Mouse (Mus musculus) embryonic facial prominence, embryonic 10.5 days (tissue): Measurements from ENCODE around the gene Tmem160. TPM values are rescaled to one million over a fixed set of nuclear protein-coding genes. Genes with fewer than 3 reads are reported as not detected.
A peak's percentile ranks its signal among the peaks of the same experiment; 100 is the strongest.

ENCODE experiments used
- DNase-seq: peaks from one replicate; pipeline ENCODE4 v3.0.0-alpha.2; 2017; ENCODE audit warnings: low spot score
- H3K27ac ChIP-seq: fragments of 300-500 bp; sonication (generic); replicated peaks from 2 replicates; pipeline ENCODE4 v1.5.1; 2016; ENCODE audit warnings: mild to moderate bottlenecking
- H3K27me3 ChIP-seq: fragments of 300-500 bp; sonication (generic); replicated peaks from 2 replicates; pipeline ENCODE4 v1.6.1; 2016; ENCODE audit warnings: low read depth, mild to moderate bottlenecking; ENCODE audit not compliant: poor library complexity, severe bottlenecking
- H3K36me3 ChIP-seq: fragments of 300-500 bp; sonication (generic); replicated peaks from 2 replicates; pipeline ENCODE4 v1.6.1; 2016; ENCODE audit warnings: mild to moderate bottlenecking, moderate library complexity
- H3K4me1 ChIP-seq: fragments of 300-500 bp; sonication (generic); 2 replicates; pipeline ENCODE4 v1.6.1; 2016
- H3K4me3 ChIP-seq: fragments of 300-500 bp; sonication (generic); 2 replicates; pipeline ENCODE4 v1.5.1; 2016; ENCODE audit warnings: mild to moderate bottlenecking, moderate library complexity
- H3K9me3 ChIP-seq: fragments of 300-500 bp; sonication (generic); 2 replicates; pipeline ENCODE4 v1.6.1; 2016; ENCODE audit warnings: mild to moderate bottlenecking
- WGBS: fragments of 180-500 bp; shearing (Covaris S2); methylation state at CpG from one replicate; pipeline ENCODE4 v1.1.7; 2016; 5-methylcytosine and 5-hydroxymethylcytosine counted together
- polyA plus RNA-seq: library from polyadenylated mRNA; unstranded; fragments of >200 nt; fragmentation: Nextera tagmentation; extraction: Ambion mirVana; gene quantifications from 2 replicates; pipeline ENCODE4 v1.2.1, GENCODE M21; 2016

Tmem160 gene
- polyA plus RNA-seq, 1 experiment from 2014 or later = 76.4 TPM

- peaks cover 29% of the 10 kb centered on the region for H3K4me1 ChIP-seq
- H3K9me3 ChIP-seq = no peaks in the 10 kb centered on the region
- H3K36me3 ChIP-seq = no peaks in the 10 kb centered on the region
- no peak overlapping the region for H3K27ac ChIP-seq
- H3K27me3 ChIP-seq = peaks cover 85% of the 10 kb centered on the region
- DNase-seq = peak; percentile 65
- H3K4me3 ChIP-seq = peak overlapping the region; percentile 45
- 5% methylated on average over 33 of the region's 33 CpGs for WGBS
Measured at GRCm38 (mm10) chr7:16474445-16474844, 21.9 kb downstream of the Tmem160 start.

- Histone ChIP-seq H3K36me3 (no peaks in the 10 kb centered on the region), H3K4me1 (peaks cover 29% of the 10 kb centered on the region), H3K9me3 (no peaks in the 10 kb centered on the region), H3K27me3 (peaks cover 76% of the 10 kb centered on the region), H3K4me3 (peak overlapping the region; percentile 55), H3K27ac (no peak overlapping the region)
- no peak for DNase-seq
- WGBS = 4% methylated on average over 23 of the region's 23 CpGs
Measured at GRCm38 (mm10) chr7:16475321-16475720, 22.7 kb downstream of the Tmem160 start.

GRCm38 (mm10) chr7:16475764-16476599 is 23.4 kb downstream of the Tmem160 start:
- 2% methylated on average over 59 of the region's 59 CpGs for WGBS
- Histone ChIP-seq H3K9me3 (no peaks in the 10 kb centered on the region), H3K4me3 (peak overlapping the region; percentile 55), H3K4me1 (peaks cover 29% of the 10 kb centered on the region), H3K27ac (no peak overlapping the region), H3K27me3 (peaks cover 70% of the 10 kb centered on the region), H3K36me3 (no peaks in the 10 kb centered on the region)
- peak; percentile 27 for DNase-seq

- DNase-seq = peak; percentile 65
- Histone ChIP-seq H3K9me3 (no peaks in the 10 kb centered on the region), H3K36me3 (no peaks in the 10 kb centered on the region), H3K4me1 (peaks cover 29% of the 10 kb centered on the region), H3K27ac (no peak overlapping the region), H3K27me3 (peaks cover 63% of the 10 kb centered on the region), H3K4me3 (peak overlapping the region; percentile 55)
- 3% methylated on average over 34 of the region's 34 CpGs for WGBS
Measured at GRCm38 (mm10) chr7:16476600-16476989, 24.0 kb downstream of the Tmem160 start.

GRCm38 (mm10) chr7:16477628-16478027 is 25.0 kb downstream of the Tmem160 start, which contains the start of gene Npas1:
Gene Npas1 (minus strand): TSS chr7:16477728.
- no peak for DNase-seq
- Histone ChIP-seq H3K4me1 (peaks cover 24% of the 10 kb centered on the region), H3K4me3 (peak within 1 kb of the TSS; percentile 55), H3K9me3 (no peaks in the 10 kb centered on the region), H3K27ac (no peak within 1 kb of the TSS), H3K27me3 (peaks cover 53% of the 10 kb centered on the region), H3K36me3 (no peaks in the 10 kb centered on the region)
- 85% methylated on average over 8 of the region's 8 CpGs for WGBS

DNA sequence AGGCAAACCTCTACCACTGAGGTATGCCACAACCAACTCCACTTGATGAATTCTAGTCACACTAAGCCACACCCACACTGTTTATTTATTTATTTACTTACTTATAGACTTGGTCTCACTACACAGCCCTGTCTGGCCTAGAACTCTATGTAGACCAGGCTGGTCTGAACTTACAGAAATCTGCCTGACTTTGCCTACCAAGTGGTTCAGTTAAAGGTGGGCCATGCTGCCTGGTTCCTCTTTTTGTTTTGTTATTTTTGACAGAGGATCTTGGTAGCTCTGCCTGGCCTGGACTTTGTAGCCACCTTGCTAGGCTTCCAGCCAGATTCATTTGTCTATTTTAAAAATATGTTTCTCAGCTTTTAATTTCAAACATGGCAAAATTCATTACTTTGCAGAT is 36.2 kb downstream of the Tmem160 start:
- Histone ChIP-seq H3K27me3 (no peaks in the 10 kb centered on the region), H3K4me3 (no peak overlapping the region), H3K9me3 (no peaks in the 10 kb centered on the region), H3K4me1 (0 out of 2 replicates have a peak, but pooled peaks cover 2% of the 10 kb centered on the region), H3K27ac (no peak overlapping the region), H3K36me3 (no peaks in the 10 kb centered on the region)
- no peak for DNase-seq

DNA sequence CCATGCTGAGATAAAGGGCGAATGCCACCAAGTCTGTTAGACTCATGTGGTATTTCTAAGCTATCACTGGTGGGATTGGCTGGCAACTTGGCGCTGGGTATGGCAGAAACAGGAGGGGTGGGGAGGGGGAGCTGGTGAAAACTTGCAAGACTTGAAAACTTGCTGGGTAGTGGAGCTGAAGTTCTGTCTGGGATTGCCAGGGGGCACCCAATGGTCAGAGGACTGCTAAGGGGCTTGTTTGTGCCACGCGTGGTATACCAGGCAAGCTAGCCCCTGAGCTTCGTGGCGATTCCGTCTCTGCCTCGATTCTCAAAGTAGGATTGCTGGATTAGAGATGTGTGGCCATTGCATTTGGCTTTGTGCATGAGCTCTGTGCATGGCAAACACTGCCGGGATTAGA is 37.4 kb downstream of the Tmem160 start:
- Histone ChIP-seq H3K27ac (no peak overlapping the region), H3K36me3 (peaks cover under 1% of the 10 kb centered on the region; the same call in 1 of the 2 replicates), H3K27me3 (no peaks in the 10 kb centered on the region), H3K4me1 (0 out of 2 replicates have a peak, but pooled peaks cover 2% of the 10 kb centered on the region), H3K4me3 (no peak overlapping the region), H3K9me3 (no peaks in the 10 kb centered on the region)
- no peak for DNase-seq
- 81% methylated on average over 9 of the region's 9 CpGs for WGBS

DNA sequence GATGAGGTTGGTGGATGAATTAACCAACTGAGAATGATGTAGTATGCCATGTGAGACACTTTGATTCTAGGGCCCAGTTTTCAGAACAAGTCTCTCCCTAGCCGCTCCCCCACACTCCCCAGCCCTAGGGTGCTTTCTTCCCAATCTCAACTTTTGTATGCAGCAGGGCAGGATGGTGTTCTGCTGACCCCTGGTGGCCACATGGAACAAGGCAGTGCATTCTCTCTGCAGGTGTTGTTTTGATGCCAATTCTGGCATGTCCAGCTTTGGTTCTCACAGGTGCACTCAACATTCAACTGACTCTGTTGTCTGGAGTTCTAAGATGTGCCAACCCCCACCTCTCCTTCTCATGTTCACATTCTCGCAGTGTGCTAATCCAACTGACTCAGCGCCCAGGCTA is 39.2 kb downstream of the Tmem160 start:
- Histone ChIP-seq H3K9me3 (no peaks in the 10 kb centered on the region), H3K4me1 (0 out of 2 replicates have a peak, but pooled peaks cover 2% of the 10 kb centered on the region), H3K36me3 (peaks cover 18% of the 10 kb centered on the region), H3K27ac (no peak overlapping the region), H3K4me3 (no peak overlapping the region), H3K27me3 (no peaks in the 10 kb centered on the region)
- WGBS = 24% methylated on average over 3 of the region's 3 CpGs
- DNase-seq = peak; percentile 74

DNA sequence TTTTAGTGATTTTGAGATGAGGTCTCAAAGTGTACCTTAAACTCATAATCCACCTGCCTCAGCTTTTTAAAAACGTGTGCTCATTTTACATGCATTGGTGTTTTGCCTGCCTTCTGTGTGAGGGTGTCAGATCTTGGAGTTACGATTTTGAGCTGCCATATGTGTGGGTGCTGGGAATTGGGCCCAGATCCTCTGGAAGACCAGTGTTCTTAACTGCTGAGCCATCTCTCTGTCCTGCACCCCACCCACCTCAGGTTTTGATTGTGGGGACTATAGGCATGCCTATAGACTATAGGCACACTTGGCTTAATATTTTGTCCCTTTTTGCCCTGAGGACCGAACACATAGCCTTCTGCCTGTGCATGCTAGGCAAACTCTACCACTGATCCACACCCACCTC is 39.6 kb downstream of the Tmem160 start:
- no peak for DNase-seq
- Histone ChIP-seq H3K36me3 (peaks cover 23% of the 10 kb centered on the region), H3K27me3 (no peaks in the 10 kb centered on the region), H3K4me3 (no peak overlapping the region), H3K9me3 (no peaks in the 10 kb centered on the region), H3K4me1 (0 out of 2 replicates have a peak, but pooled peaks cover 2% of the 10 kb centered on the region), H3K27ac (no peak overlapping the region)
- 65% methylated on average over 3 of the region's 3 CpGs for WGBS

DNA sequence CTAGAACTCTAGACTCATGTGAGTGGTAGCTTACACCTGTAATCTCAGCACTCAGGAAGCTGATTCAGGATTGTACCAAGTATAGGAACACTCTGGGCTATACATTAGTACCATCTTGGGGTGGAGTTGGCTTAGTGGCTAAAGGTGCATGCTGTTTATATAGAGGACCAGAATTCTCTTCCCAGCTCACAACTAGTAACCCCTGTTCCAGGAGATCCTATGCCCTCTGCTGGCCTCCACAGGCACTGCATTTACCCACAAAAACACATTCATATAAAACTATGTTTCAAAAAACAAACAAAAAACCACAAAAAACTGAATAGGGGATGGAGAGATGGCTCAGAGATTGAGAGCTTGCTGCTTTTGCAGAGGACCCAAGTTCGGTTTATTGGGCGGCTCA is 40.8 kb downstream of the Tmem160 start:
- WGBS = 38% methylated on average over 2 of the region's 2 CpGs
- no peaks in the 10 kb centered on the region for H3K9me3 ChIP-seq

DNA sequence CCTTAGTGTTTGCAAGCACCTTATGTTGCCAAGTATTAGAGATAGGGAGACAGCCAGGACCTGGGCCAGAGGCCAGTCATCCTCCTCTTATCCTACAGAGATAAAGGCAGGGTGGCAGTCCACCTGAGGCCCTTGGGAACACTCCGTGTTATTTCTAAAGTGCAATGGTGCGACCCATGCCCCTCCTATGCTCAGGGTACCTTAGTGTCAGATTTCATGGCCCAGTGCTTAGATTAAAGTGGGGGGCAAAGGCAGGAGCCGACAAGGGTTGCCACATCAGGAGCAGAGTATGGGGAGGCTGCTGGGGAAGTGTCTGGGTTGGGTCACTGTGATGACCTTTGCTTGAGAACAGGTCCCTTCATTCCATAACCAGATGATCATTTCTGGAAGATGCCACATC is 43.7 kb downstream of the Tmem160 start:
- H3K27me3 ChIP-seq = no peaks in the 10 kb centered on the region
- peaks cover 58% of the 10 kb centered on the region for H3K36me3 ChIP-seq
- 90% methylated on average over 3 of the region's 3 CpGs for WGBS
- H3K4me1 ChIP-seq = 0 out of 2 replicates have a peak, but pooled peaks cover 2% of the 10 kb centered on the region
- no peak for DNase-seq
- no peaks in the 10 kb centered on the region for H3K9me3 ChIP-seq
- no peak overlapping the region for H3K4me3 ChIP-seq
- no peak overlapping the region for H3K27ac ChIP-seq

More for the DNA sequence above, 40.8 kb downstream of the Tmem160 start:
- H3K27me3 ChIP-seq = no peaks in the 10 kb centered on the region
- peaks cover 34% of the 10 kb centered on the region for H3K36me3 ChIP-seq
- H3K27ac ChIP-seq = no peak overlapping the region
- peak; percentile 47 for DNase-seq
- H3K4me3 ChIP-seq = no peak overlapping the region
- 0 out of 2 replicates have a peak, but pooled peaks cover 2% of the 10 kb centered on the region for H3K4me1 ChIP-seq

DNA sequence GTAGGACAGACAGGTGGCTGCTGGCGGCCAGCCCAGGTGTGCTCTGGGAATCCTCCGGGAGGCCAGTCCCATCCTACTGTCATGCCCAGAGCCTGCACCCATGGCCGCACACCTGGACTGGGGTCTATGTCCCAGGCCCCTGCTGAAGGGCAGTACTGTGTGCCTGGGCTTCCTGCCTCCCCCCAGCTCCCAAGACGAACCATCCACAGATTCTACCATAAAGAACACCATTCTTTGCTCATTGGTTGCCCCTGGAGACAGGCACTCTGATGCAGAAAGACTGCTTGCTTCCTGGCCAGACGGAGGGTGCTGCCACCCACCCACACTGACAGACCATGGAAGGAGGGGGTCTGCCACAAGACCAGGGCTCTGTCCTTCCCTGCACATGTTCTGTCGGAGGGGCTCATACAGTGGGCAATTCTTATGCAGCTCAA is 47.1 kb downstream of the Tmem160 start:
- Histone ChIP-seq H3K9me3 (no peaks in the 10 kb centered on the region), H3K27me3 (no peaks in the 10 kb centered on the region), H3K36me3 (peaks cover 92% of the 10 kb centered on the region), H3K4me1 (no peaks in the 10 kb centered on the region), H3K27ac (no peak overlapping the region), H3K4me3 (no peak overlapping the region)
- WGBS = 86% methylated on average over 6 of the region's 6 CpGs
- DNase-seq = no peak

- no peaks in the 10 kb centered on the region for H3K27me3 ChIP-seq
- DNase-seq = no peak
- no peaks in the 10 kb centered on the region for H3K9me3 ChIP-seq
- no peak overlapping the region for H3K4me3 ChIP-seq
- no peaks in the 10 kb centered on the region for H3K4me1 ChIP-seq
- H3K27ac ChIP-seq = no peak overlapping the region
- WGBS = 95% methylated on average over 4 of the region's 4 CpGs
- H3K36me3 ChIP-seq = peaks cover 95% of the 10 kb centered on the region
Measured at GRCm38 (mm10) chr7:16501571-16501970, 49.0 kb downstream of the Tmem160 start.
